Mouse (Mus musculus) inflammation-experienced regulatory T-cells, adult 6 months (primary cell): ENCODE measurements at regions not wholly inside any gene's neighbourhood (a gene's known extent, or its start where the extent isn't known, plus 50 kb on each side); places are given as distances from the start of the nearest gene placed in this dataset.
"Not testable (repeated sequence)": the region's sequence is repeated elsewhere in the genome, so short reads cannot be mapped to it uniquely, and the experiment has no call there.

Experiments used
- ATAC-seq: one replicate; pipeline ENCODE4 v1.8.0; 2017

- no peak for ATAC-seq
Observed at GRCm38 (mm10) chr9:51664353-51664752, 100.8 kb upstream of the Arhgap20 start.

- no peak for ATAC-seq
Observed at GRCm38 (mm10) chr9:51664876-51665275, 100.3 kb upstream of the Arhgap20 start.

- ATAC-seq, result not testable (repeated sequence)
Observed at GRCm38 (mm10) chr9:51668976-51669375, 96.2 kb upstream of the Arhgap20 start.

- ATAC-seq, result no peak
Observed at GRCm38 (mm10) chr9:51670531-51670930, 94.6 kb upstream of the Arhgap20 start.

GRCm38 (mm10) chr9:51686536-51686935 is 78.6 kb upstream of the Arhgap20 start:
- no peak for ATAC-seq

GRCm38 (mm10) chr9:51714326-51714725 is 50.8 kb upstream of the Arhgap20 start:
- ATAC-seq, result no peak
